Mouse (Mus musculus) layer of hippocampus, adult 11-12 months (tissue): ENCODE results near the gene Flywch2.

Experiments
- DNase-seq: peaks from one replicate; pipeline ENCODE4 v3.0.0; 2022; ENCODE audit warnings: low spot score

Gene Flywch2

GRCm38 (mm10) chr17:23748631-23749391 is 37.1 kb downstream of the Flywch2 start:
- peak; percentile 74 for DNase-seq

GRCm38 (mm10) chr17:23748026-23748425 is 37.9 kb downstream of the Flywch2 start:
- no peak for DNase-seq

- DNase-seq: no peak
These were observed 38.4 kb downstream of the Flywch2 start for GRCm38 (mm10) chr17:23747471-23747870.

GRCm38 (mm10) chr17:23746767-23747166 is 39.1 kb downstream of the Flywch2 start:
- no peak for DNase-seq

GRCm38 (mm10) chr17:23746311-23746710 is 39.6 kb downstream of the Flywch2 start:
- DNase-seq: no peak

- no peak for DNase-seq
These were observed 40.3 kb downstream of the Flywch2 start, which contains the start of gene Kremen2 for GRCm38 (mm10) chr17:23745301-23746251. Gene Kremen2 (minus strand): TSS chr17:23745833.

GRCm38 (mm10) chr17:23744651-23745050 is 41.2 kb downstream of the Flywch2 start:
- no peak for DNase-seq

- no peak for DNase-seq
These were observed 41.8 kb downstream of the Flywch2 start for GRCm38 (mm10) chr17:23744076-23744475.

- no peak for DNase-seq
These were observed 42.9 kb downstream of the Flywch2 start for GRCm38 (mm10) chr17:23742941-23743340.

GRCm38 (mm10) chr17:23742210-23742793 is 43.6 kb downstream of the Flywch2 start:
- no peak for DNase-seq

GRCm38 (mm10) chr17:23741359-23742209 is 44.3 kb downstream of the Flywch2 start:
- DNase-seq: no peak

- no peak for DNase-seq
These were observed 45.3 kb downstream of the Flywch2 start, which contains the start of gene Paqr4 for GRCm38 (mm10) chr17:23740598-23741021. Gene Paqr4 (minus strand): TSS chr17:23740867.

- peak; percentile 93 for DNase-seq
These were observed 45.7 kb downstream of the Flywch2 start for GRCm38 (mm10) chr17:23740136-23740584.

GRCm38 (mm10) chr17:23739202-23740135 is 46.4 kb downstream of the Flywch2 start:
- peak; percentile 60 for DNase-seq

GRCm38 (mm10) chr17:23738836-23739201 is 47.1 kb downstream of the Flywch2 start:
- DNase-seq: no peak

- no peak for DNase-seq
These were observed 48.1 kb downstream of the Flywch2 start for GRCm38 (mm10) chr17:23737493-23738445.

- DNase-seq: no peak
These were observed 51.5 kb downstream of the Flywch2 start for GRCm38 (mm10) chr17:23734341-23734740.

- no peak for DNase-seq
These were observed 55.4 kb downstream of the Flywch2 start for GRCm38 (mm10) chr17:23730441-23730840.
